Mouse (Mus musculus): ENCODE data around the gene Nthl1. TPM values are rescaled to one million over a fixed set of nuclear protein-coding genes. Genes with fewer than 3 reads are reported as not detected.

Gene Nthl1
- polyA plus RNA-seq, 1 experiment from 2014 or later = 12.7 TPM

- no peaks in the 10 kb centered on the region for H3K36me3 ChIP-seq
- no peak overlapping the region for H3K4me3 ChIP-seq
- H3K27ac ChIP-seq (replicated peaks) = no peak overlapping the region; the same call in 1 of the 2 replicates
- WGBS = 61% methylated on average over 7 of the region's 7 CpGs
- H3K9me3 ChIP-seq = no peaks in the 10 kb centered on the region
- H3K27me3 ChIP-seq = no peaks in the 10 kb centered on the region
- ATAC-seq (replicated peaks) = no peak
- no peak overlapping the region for H3K9ac ChIP-seq (replicated peaks)
- no peak overlapping the region for H3K4me2 ChIP-seq (replicated peaks)
- H3K4me1 ChIP-seq = no peaks in the 10 kb centered on the region
These were observed 11.7 kb downstream of the Nthl1 start for GRCm38 (mm10) chr17:24644030-24644715.

DNA sequence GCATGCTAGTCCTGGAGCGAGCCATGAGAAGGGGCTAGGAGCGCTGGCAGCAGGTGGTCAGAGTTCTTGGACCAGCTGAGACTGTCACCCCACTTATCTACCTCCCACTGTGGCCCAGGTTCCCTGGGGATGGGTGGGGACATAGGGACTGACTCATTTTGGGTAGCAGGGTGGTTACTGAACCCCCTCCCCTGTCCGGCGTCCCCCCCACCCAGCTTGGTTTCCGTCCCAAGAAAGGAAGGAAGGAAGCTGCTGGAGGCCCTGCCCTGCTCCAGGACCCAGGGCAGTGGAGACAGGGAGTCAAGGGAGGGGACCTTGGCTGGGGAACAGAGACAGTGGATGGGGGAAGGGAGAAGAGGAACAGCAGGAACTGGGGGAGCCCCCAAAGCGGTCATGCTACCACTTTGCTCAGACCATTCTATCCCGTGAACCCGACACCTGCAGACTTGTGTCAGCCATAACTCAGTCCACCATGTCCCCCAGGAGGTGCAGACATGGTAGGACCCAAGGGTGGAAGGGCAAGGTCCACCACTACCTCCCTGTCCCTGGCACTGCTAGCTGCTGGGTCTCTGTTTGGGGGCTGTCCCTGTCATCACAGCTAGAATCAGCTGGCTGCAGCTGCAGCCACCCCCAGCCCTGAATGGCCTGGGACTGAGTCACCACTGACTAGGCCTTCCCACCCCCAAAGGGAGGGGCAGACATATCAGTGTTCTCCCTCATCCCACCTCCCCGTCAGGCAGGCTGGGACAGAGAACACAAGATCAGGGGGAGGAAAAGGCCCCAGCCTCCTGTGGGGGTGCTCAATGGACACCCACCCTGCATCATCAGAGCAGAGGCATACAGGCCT lies 12.6 kb downstream of the Nthl1 start:
- no peaks in the 10 kb centered on the region for H3K36me3 ChIP-seq
- H3K4me3 ChIP-seq = no peak overlapping the region
- no peak overlapping the region for H3K4me2 ChIP-seq (replicated peaks)
- H3K4me1 ChIP-seq = peaks cover 6% of the 10 kb centered on the region
- ATAC-seq (replicated peaks) = no peak
- no peak overlapping the region for H3K9ac ChIP-seq (replicated peaks)
- H3K9me3 ChIP-seq = no peaks in the 10 kb centered on the region
- no peak overlapping the region; the same call in 1 of the 2 replicates for H3K27ac ChIP-seq (replicated peaks)
- 81% methylated on average over 9 of the region's 9 CpGs for WGBS
- no peaks in the 10 kb centered on the region for H3K27me3 ChIP-seq

DNA sequence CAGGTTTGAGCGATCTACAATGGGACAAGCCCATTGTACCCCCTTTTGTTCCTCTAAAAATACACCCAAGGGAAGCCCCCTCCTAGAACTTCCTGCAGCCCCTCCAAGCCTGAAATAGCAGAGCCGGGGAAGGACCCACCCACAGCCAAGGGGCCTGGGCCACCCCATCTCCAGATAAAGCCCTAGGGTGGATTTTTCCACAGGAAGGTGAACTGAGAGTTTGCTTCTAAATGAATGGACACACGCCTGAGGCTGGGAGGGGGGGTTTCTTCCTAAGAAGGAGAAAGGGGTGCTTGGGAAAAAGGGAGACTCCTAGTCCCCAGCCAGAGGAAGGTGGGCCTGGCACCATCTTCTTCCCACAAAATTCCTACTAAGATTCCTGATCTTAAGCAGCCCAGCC lies 13.4 kb downstream of the Nthl1 start:
- 85% methylated on average over 3 of the region's 3 CpGs for WGBS
- H3K36me3 ChIP-seq = no peaks in the 10 kb centered on the region
- H3K9me3 ChIP-seq = no peaks in the 10 kb centered on the region
- H3K9ac ChIP-seq (replicated peaks) = no peak overlapping the region
- H3K27ac ChIP-seq (replicated peaks) = no peak overlapping the region
- no peak overlapping the region for H3K4me2 ChIP-seq (replicated peaks)
- ATAC-seq (replicated peaks) = no peak
- H3K27me3 ChIP-seq = 0 out of 2 replicates have a peak, but pooled peaks cover 5% of the 10 kb centered on the region
- H3K4me3 ChIP-seq = no peak overlapping the region
- H3K4me1 ChIP-seq = peaks cover 10% of the 10 kb centered on the region

DNA sequence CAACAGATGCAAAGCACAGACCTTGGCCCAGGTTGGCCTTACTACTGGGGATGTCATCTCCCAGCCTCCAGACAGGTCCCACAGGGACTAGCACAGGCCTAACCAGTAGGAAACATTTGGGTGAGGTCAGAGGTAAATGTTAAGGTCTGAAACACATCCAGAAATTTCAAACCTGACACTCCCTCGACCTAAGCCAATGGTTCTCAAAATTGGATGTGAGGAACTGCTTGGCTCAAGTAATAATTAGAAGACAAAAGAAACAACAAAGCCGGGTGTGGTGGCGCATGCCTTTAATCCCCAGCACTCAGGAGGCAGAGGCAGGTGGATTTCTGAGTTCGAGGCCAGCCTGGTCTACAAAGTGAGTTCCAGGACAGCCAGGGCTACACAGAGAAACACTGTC lies 13.9 kb downstream of the Nthl1 start:
- WGBS = 89% methylated on average over 4 of the region's 4 CpGs
- ATAC-seq (replicated peaks) = no peak
- no peak overlapping the region for H3K4me3 ChIP-seq

DNA sequence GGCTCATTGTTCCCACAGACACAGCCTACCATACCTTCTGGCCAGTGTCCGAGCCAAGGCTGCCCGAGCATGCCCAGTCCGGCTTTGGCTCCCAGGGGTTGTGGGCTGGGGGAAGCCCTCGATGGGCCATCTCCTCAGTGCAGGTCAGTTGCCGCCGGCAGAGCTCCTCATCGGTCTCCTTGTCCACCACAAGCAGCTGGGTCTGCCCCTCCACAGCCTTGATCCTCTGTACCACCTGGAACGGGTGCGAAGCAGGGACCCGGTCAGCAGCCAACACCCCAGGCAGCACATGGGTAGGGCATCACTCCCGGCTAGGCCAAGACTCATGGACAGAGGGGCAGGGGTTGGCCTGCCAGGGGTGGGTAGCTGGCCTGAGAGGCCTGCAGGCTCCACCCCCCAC lies 15.0 kb downstream of the Nthl1 start:
- Histone ChIP-seq H3K4me2 (replicated peaks) (no peak overlapping the region), H3K9ac (replicated peaks) (0 out of 2 replicates have a peak overlapping the region, but pooled peaks have one; percentile 22), H3K9me3 (no peaks in the 10 kb centered on the region), H3K36me3 (no peaks in the 10 kb centered on the region), H3K27ac (replicated peaks) (no peak overlapping the region), H3K4me3 (no peak overlapping the region), H3K4me1 (peaks cover 10% of the 10 kb centered on the region), H3K27me3 (0 out of 2 replicates have a peak, but pooled peaks cover 9% of the 10 kb centered on the region)
- no peak for ATAC-seq (replicated peaks)
- 83% methylated on average over 11 of the region's 11 CpGs for WGBS

More for the DNA sequence above, 13.9 kb downstream of the Nthl1 start:
- Histone ChIP-seq H3K36me3 (no peaks in the 10 kb centered on the region), H3K9me3 (no peaks in the 10 kb centered on the region), H3K27ac (replicated peaks) (no peak overlapping the region), H3K9ac (replicated peaks) (no peak overlapping the region), H3K4me1 (peaks cover 10% of the 10 kb centered on the region), H3K4me2 (replicated peaks) (no peak overlapping the region), H3K27me3 (0 out of 2 replicates have a peak, but pooled peaks cover 5% of the 10 kb centered on the region)

- peak overlapping the region; percentile 58; the same call in 1 of the 2 replicates for H3K4me3 ChIP-seq
- no peaks in the 10 kb centered on the region for H3K9me3 ChIP-seq
- H3K4me1 ChIP-seq = peaks cover 12% of the 10 kb centered on the region
- no peaks in the 10 kb centered on the region for H3K36me3 ChIP-seq
- H3K27me3 ChIP-seq = 0 out of 2 replicates have a peak, but pooled peaks cover 9% of the 10 kb centered on the region
- no peak for ATAC-seq (replicated peaks)
- H3K4me2 ChIP-seq (replicated peaks) = no peak overlapping the region
- H3K27ac ChIP-seq (replicated peaks) = no peak overlapping the region
- peak overlapping the region; percentile 19; the same call in 1 of the 2 replicates for H3K9ac ChIP-seq (replicated peaks)
- 77% methylated on average over 10 of the region's 10 CpGs for WGBS
These were observed 16.4 kb downstream of the Nthl1 start for GRCm38 (mm10) chr17:24648731-24649377.

DNA sequence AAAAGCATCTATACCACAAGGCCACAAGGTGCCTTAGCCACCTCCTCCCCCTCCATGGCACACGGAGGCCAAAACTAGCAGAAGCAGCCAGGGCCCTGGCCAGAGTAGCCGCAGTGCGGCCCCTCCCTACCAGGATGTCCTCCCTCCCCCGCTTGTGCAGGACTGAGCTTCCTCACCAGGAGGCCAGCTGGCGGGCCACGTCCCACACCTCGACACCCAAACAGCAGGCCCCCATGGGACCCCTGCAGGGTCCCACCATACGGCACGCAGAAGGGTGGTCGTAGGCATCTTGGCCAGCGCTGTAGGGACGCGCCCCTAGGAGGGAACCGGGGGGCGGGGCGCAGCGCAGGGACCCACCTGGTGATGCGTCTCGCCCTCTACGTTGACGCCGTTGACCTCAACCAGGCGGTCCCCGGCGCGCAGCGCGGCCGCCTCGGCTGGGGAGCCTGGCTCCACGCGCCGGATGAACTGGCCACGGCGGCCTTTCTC lies 17.1 kb downstream of the Nthl1 start:
- H3K36me3 ChIP-seq = no peaks in the 10 kb centered on the region
- peak overlapping the region; percentile 96 for H3K4me2 ChIP-seq (replicated peaks)
- peaks cover 14% of the 10 kb centered on the region for H3K4me1 ChIP-seq
- peak overlapping the region; percentile 38; the same call in 1 of the 2 replicates for H3K27ac ChIP-seq (replicated peaks)
- peak overlapping the region; percentile 68 for H3K9ac ChIP-seq (replicated peaks)
- H3K27me3 ChIP-seq = 0 out of 2 replicates have a peak, but pooled peaks cover 12% of the 10 kb centered on the region
- peak overlapping the region; percentile 58 for H3K4me3 ChIP-seq
- ATAC-seq (replicated peaks) = peak; percentile 30; the same call in 1 of the 2 replicates
- 1% methylated on average over 35 of the region's 35 CpGs for WGBS
- H3K9me3 ChIP-seq = no peaks in the 10 kb centered on the region

DNA sequence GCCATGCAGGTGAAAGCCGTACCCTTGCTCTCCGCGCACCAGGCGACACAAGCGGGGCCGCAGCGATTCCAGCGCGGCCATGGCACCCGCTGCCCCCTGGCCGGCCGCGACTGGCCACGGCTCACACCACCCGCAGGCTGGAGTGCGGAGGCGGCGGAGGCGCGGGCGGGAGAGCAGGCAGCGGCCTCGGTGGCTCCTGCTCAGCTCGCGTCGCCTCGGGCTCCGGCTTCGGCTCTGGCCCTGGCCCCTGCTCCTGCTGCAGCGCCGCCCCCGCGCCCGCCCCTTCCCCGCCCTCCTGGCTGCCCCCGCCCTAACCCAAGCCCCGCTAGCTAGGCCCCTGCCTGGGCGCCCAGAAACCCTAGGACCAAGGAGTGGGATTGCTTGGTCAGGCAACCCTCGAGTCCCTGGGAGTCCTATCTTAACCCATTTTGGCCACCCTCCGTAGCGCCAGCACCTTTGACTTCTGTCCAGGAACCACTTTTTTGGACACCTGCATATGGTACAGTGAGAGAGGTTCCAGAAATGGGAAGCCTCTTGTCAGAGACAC lies 17.7 kb downstream of the Nthl1 start, which contains the start of gene Slc9a3r2:
Gene Slc9a3r2 (minus strand): TSS at position 258 of the 547 bp plus-strand sequence.
- Histone ChIP-seq H3K9me3 (no peaks in the 10 kb centered on the region), H3K9ac (replicated peaks) (peak within 1 kb of the TSS; percentile 68), H3K4me3 (peak within 1 kb of the TSS; percentile 58), H3K4me2 (replicated peaks) (peak within 1 kb of the TSS; percentile 96), H3K27ac (replicated peaks) (peak within 1 kb of the TSS; percentile 38; the same call in 1 of the 2 replicates), H3K36me3 (no peaks in the 10 kb centered on the region), H3K4me1 (peaks cover 14% of the 10 kb centered on the region), H3K27me3 (0 out of 2 replicates have a peak, but pooled peaks cover 12% of the 10 kb centered on the region)
- under 1% methylated on average over 36 of the region's 41 CpGs for WGBS
- ATAC-seq (replicated peaks) = peak; percentile 63

DNA sequence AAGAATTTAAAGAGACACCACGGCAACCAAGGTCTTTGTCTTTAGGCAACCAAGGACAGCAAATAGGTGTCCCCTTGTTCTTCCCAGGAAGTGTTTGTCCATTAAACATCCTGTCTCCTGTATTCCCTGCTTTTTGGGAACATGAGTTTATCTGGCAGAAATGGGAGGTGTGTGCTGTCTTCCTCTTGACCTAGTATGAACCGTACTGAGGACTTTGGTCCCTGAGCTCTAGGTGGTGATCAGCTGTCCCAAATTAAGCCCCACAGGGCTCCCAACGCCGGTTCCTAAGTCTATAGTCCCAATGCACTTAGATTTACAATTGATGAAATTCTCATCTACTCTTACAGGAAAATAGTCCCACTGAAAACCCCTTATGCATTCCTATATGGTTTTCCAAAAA lies 18.3 kb downstream of the Nthl1 start:
- no peak for ATAC-seq (replicated peaks)
- H3K4me3 ChIP-seq = no peak overlapping the region

DNA sequence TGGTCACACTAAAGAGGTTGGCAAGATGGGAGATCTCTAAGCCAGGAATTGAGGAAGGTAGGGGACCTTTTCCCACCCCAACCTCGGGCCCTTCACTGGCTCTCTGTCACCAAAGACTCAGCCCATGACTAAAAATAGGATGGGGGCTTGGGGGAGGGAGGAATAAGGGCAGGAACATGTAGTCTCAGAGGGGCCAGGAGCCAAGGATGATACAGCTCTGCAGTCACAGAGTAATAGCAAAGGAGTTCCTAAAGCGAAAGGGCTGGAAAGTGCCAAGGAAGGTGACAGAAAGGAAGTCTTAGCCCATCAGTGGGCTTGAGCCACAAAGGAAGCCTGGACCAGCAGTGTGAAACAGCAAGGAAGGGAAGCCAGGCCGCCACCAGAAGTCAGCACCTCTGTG lies 19.4 kb downstream of the Nthl1 start:
- Histone ChIP-seq H3K27ac (replicated peaks) (no peak overlapping the region), H3K36me3 (no peaks in the 10 kb centered on the region), H3K4me2 (replicated peaks) (no peak overlapping the region), H3K9ac (replicated peaks) (no peak overlapping the region), H3K9me3 (no peaks in the 10 kb centered on the region), H3K4me1 (peaks cover 14% of the 10 kb centered on the region), H3K27me3 (peaks cover 17% of the 10 kb centered on the region; the same call in 1 of the 2 replicates), H3K4me3 (no peak overlapping the region)
- ATAC-seq (replicated peaks) = no peak
- WGBS = 67% methylated on average over 3 of the region's 3 CpGs

More for the DNA sequence above, 18.3 kb downstream of the Nthl1 start:
- Histone ChIP-seq H3K9ac (replicated peaks) (no peak overlapping the region), H3K4me1 (peaks cover 14% of the 10 kb centered on the region), H3K9me3 (no peaks in the 10 kb centered on the region), H3K27me3 (0 out of 2 replicates have a peak, but pooled peaks cover 12% of the 10 kb centered on the region), H3K4me2 (replicated peaks) (peak overlapping the region; percentile 96; the same call in 1 of the 2 replicates), H3K36me3 (no peaks in the 10 kb centered on the region), H3K27ac (replicated peaks) (no peak overlapping the region)
- WGBS = 76% methylated on average over 4 of the region's 4 CpGs
